Mouse (Mus musculus): ENCODE measurements around the gene S100a16. TPM values are rescaled to one million over a fixed set of nuclear protein-coding genes. Genes with fewer than 3 reads are reported as not detected.

The S100a16 gene
- 100 to 1,000 TPM in 2 of 4 experiments, 10 to 100 TPM in 2; 69.8 to 134 (median 102) TPM for total RNA-seq (2022)

- DNase-seq (ENCODE audit: low spot score in 2 of 2), result peak in 1 of 2 experiments; percentile 48
Measured at GRCm38 (mm10) chr3:90537141-90537904, at the start of gene S100a16. Gene S100a16, plus strand, starts transcription at chr3:90537254.

DNA sequence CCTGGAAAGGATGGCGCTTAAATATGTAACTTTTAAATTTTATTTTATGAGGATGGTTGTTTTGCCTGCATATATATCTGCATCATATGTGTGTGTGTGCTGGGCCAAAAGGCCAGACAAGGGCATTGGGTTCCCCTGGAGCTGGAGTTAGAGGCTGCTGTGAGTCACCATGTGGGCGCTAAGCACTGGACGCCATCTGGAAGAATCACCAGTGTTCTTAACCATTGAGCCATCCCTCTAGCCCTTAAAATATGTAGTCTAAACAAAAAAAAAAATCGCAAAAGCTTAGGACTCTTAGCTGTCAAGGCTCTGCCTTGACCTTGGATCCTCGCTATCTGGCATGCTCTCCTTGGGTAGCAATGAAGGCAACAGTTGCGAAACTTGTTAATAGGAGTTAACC is 48.5 kb upstream of the S100a16 start:
- no peak for DNase-seq (ENCODE audit: low spot score in 2 of 2)

DNA sequence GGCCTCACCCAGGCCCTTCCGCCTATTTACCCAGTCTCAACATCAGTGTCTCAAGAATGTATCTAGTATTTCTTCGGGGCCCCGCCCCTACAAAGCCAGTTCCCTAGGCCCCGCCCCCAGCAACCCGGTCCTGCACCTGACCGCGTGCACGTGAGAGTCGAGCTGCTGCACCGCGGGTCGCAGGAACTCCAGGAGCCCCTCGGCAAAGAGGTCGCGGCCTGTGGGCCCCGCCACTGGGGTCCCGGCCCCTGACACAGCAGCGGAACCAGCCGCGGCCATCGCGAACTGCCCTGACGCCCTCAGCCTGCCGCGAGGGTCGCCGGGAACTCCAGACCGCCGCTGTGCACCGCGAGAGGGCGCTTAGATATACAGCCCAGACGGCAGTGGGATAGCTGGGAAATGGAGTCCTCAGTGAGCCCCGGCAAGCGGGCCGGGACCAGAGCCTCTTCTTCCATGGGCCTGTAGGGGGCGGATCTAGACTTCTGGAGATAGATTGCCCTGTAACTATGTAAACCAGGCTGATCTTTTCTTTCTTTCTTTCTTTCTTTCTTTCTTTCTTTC is 46.3 kb upstream of the S100a16 start, which contains the start of gene Snapin:
Gene Snapin, minus strand, starts transcription at position 338 of the 561 bp plus-strand sequence.
- peak; percentile 90 to 96 for DNase-seq (ENCODE audit: low spot score in 2 of 2)

DNA sequence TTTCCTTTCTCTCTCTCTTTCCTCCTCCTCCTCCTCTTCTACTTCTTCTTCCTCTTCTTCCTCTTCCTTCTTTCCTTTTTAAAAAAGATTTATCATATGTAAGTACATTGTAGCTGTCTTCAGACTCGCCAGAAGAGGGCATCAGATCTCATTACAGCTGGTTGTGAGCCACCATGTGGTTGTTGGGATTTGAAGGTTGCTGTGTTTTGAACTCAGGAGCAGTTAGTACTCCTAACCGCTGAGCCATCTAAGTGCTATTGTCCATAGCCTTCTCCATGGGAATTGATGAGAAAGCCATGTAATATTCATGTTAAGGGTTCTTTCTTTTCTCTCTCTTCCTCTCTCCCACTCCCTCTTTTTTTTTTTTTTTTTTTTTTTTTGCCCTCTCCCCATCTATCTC is 45.7 kb upstream of the S100a16 start:
- DNase-seq (ENCODE audit: low spot score in 2 of 2), result no peak

- DNase-seq (ENCODE audit: low spot score in 2 of 2), result no peak
Measured at GRCm38 (mm10) chr3:90493831-90494540, 43.1 kb upstream of the S100a16 start.

DNA sequence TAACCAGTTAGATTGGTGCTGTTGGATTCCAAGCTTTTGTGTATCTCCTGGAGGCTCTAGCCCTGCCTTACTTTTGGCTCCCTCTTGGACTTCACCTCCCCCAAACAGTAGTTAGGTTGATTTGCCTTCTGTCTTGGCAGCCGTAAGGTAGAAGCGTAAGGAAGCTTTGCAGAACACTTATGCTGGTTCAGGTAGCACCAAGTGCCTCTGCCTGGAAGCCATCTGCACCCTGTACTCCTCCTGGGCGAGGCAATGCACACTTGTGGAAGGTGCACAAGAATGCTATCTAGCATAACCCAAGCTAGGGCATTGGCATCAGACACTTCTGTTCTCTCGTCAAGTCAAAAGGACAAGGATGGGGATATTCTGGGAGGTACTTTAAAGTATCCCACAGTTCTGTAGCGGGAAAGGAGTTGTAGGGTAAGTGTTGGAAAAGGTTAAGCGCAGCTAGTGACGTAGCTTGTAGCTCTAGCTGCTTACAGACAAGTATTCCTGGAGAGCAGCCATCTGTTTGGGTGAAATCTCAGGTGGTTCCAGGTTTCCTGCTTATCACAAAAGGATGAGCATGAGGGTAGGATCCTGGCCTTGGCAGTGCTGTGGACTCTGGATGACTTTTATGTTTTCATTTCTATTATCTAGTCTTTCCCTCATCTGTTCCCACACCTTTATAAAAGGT is 41.1 kb upstream of the S100a16 start:
- no peak for DNase-seq (ENCODE audit: low spot score in 2 of 2)

DNA sequence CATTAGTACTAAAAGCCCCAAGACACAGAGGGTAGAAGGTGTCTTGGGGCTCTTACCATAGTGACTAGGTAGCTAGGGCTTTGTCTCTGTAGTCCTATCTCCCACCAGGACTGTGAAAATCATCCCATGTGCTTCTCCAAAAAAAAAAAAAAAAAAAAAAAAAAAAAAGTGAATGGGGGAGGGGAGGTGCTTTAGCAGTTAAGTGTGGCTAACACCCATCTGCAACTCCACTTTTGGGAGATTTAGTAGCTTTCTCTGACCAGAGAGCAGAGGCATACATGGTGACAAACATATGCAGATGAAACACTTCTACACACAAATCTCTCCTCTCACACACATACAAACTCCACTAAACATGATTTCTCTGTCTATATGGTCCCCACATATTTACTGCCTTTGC is 39.5 kb upstream of the S100a16 start:
- DNase-seq (ENCODE audit: low spot score in 2 of 2), result no peak

- DNase-seq (ENCODE audit: low spot score in 2 of 2), result no peak
Measured at GRCm38 (mm10) chr3:90503444-90503843, 33.6 kb upstream of the S100a16 start.

- no peak for DNase-seq (ENCODE audit: low spot score in 2 of 2)
Measured at GRCm38 (mm10) chr3:90505216-90505615, 31.8 kb upstream of the S100a16 start.

- no peak for DNase-seq (ENCODE audit: low spot score in 2 of 2)
Measured at GRCm38 (mm10) chr3:90506362-90506761, 30.7 kb upstream of the S100a16 start.

- no peak for DNase-seq (ENCODE audit: low spot score in 2 of 2)
Measured at GRCm38 (mm10) chr3:90508287-90508949, 28.6 kb upstream of the S100a16 start.

DNA sequence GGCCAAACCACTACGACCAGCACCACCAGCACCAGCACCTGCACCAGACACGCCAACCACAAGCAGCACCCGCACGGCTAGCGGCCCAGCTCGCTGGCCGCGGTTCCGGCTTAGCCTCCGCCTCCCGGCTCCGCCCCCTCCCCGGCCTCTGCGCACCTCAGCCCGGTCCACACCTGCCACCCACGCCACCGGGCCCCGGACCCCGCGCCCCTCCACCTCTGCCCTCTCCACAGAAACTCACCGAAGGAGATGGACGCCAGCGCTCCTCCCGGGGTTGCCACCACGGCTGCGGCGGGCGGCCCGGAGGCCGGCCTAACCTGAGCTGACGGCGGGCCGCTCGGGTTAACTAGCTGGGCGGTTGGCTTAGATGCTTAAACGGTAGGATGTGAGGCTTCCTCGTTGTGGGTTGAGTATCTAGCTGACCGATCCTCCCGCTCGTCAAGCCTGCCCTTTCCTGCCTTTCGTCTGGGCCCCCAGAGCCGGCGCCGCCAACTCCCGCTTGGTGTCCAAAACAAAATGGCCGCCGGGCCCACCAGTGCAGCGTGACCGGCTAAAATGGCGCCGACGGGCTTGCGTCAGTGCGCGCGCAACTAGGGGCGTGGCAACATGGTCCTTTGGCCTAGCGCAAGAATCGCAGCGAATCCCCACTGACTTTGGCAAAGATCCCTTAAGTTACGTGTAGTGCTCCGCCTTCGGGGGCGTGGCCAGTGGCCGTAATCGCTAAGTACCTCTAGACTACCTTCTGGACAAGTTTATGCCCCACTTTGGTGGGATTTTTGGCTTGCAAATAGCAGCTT is 27.9 kb upstream of the S100a16 start, which contains the start of gene Chtop:
Gene Chtop, minus strand, starts transcription at position 549 of the 797 bp plus-strand sequence.
- DNase-seq (ENCODE audit: low spot score in 2 of 2), result peak; percentile 98 to 99

GRCm38 (mm10) chr3:90509747-90510123 is 27.3 kb upstream of the S100a16 start:
- no peak for DNase-seq (ENCODE audit: low spot score in 2 of 2)

DNA sequence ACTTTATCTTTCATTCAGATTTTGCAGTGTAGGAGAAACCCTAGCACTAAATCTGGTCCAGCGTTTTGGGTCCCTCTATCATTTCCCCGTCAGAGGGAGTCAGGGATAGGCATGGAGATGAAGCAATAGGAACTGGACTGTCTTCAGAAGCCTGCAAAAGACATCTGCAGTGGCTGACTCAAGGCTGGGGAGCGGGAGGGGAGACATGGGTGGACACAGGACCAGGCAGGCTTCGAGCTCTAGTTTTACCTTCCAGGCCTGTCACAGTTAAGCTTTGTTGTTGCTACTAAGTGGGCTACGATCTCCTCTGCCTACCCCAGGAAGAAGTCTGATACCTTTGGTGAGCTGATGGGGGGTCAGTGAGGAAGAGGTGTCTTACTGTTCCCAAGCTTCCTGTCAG is 24.8 kb upstream of the S100a16 start:
- no peak for DNase-seq (ENCODE audit: low spot score in 2 of 2)

GRCm38 (mm10) chr3:90512948-90513642 is 24.0 kb upstream of the S100a16 start:
- no peak for DNase-seq (ENCODE audit: low spot score in 2 of 2)

GRCm38 (mm10) chr3:90513796-90514590 is 23.1 kb upstream of the S100a16 start, which contains the start of the genes S100a1 and S100a13:
Gene S100a1, minus strand, starts transcription at chr3:90514392.
Gene S100a13, plus strand, starts transcription at chr3:90514435.
- peak; percentile 36 to 54 for DNase-seq (ENCODE audit: low spot score in 2 of 2)

DNA sequence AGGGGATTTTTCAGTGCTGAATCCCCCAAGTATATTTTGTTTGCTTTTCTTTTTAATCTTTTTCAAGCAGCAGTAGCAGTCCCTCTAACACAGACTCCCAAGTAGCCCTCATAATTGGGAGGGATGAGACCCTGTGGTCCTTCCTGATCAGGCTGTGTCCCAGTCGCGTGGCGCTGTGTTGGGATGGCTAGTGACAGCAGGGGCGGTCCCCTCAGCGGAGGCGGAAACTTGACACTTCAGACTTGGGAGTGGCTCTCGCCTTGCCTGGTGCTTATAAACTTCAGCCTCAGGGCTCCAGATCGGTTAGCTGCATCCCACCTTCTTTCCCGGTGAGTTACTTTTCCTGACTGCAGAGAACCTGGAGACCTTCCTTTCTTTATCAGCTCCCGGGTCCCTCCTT is 22.4 kb upstream of the S100a16 start:
- no peak for DNase-seq (ENCODE audit: low spot score in 2 of 2)

DNA sequence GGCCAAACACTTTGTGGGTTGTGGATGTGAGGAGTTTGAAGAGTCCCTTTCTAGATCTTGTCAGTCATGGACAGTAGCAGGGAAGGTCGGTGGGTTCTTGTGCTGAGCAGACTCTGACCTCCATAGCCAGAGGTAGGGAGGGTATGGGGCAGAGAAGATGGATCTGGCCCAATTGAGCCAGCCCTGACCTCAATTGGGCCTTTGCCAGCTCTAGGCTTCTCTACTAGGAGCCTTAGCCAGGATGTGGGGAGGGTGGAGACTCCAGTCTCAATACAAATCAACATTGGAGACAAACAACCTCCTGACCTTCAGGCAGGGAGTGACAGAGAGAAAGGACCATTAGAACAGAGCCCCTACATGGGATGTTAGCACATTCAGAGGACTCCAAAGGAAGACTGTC is 21.8 kb upstream of the S100a16 start:
- DNase-seq (ENCODE audit: low spot score in 2 of 2), result no peak

- DNase-seq (ENCODE audit: low spot score in 2 of 2), result no peak
Measured at GRCm38 (mm10) chr3:90515789-90516188, 21.3 kb upstream of the S100a16 start.
